Mouse (Mus musculus): ENCODE results near the gene Macrod2.

DNA sequence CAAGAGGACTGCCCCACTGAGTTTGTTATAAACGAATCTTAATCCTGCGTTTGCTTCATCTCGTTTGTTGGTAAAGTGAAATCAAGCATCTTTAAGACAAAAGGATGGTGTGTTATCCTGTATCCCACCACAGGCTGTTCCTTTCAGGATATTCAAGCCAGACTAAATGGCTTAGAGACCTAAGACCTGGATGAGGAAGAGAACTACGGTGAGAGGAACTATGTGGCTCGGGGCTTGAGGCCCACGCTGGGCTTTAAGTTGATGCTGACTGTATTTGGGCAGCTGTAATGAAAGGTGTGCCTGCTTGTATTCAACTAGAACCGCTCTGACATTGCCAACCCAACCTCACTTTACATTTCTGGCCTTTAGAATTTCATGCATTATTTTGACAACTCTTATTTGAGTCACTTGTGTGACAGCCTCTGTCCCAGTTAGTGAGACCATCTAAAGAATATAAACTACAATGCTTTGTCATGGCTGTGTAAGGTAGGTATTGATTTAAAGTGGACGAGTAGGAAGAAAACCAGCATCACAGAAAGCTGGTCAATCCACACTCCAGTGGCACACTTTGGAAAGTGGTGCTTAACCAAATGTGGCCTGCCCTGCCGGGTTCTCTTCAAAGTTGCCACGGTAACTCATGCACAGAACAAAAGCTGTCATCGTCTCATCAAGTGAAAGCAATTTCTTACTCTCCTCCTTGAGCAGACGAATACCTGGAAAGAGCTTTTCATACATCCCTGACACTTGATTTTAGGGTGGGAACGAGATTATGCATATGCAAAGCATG, 272.3 kb downstream of the Macrod2 start:
- TF ChIP-seq CTCF (IDR thresholded peaks at IDR 0.05) (no peak), EP300 (IDR thresholded peaks at IDR 0.05) (no peak)

All from lung, postnatal 0 days (tissue).